Mouse (Mus musculus): ENCODE measurements around the gene Nme9. TPM values are rescaled to one million over a fixed set of nuclear protein-coding genes. Genes with fewer than 3 reads are reported as not detected.

Nme9 gene
- polyA plus RNA-seq, 1 experiment from 2014 or later, result 0.55 TPM

DNA sequence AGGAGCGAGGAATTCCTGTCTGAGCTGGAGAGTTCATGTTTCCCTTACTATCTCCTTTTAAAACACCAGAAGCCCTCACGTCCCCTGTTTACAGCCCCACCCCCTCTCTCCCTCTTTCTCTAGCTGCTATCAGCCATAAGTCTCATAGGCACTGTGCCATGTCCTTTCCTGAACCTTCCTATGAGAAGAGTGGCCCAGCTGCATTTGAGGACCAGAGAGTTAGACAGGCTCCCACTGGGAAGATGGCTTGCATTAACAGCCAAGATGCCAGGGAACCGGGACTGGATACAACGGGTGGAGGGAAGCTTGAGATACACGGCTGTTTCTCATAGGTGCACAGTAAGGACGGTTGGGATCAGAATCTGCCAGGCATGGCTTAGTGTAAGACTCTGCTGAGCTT lies 13.6 kb downstream of the Nme9 start:
- H3K4me2 ChIP-seq (replicated peaks), result no peak overlapping the region
- WGBS, result 82% methylated on average over 6 of the region's 6 CpGs

DNA sequence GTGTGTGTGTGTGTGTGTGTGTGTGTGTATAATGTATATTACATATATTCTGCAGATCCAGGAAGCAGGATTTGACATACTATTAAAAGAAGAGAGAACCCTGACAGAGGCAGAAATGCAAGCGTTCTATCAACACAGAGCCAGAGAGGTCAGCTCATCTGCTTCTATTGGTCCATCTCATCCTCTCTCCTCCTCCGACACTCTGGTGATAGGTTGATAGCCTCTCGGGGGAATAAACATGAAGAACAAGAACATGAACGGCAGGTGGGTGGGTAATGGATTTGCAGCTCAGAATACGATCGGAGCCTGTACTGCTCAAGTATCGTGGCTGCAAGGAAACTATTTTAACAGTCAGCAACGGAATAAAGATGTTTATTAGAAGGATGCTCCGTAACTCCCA lies 17.3 kb downstream of the Nme9 start:
- Histone ChIP-seq H3K9me3 (no peaks in the 10 kb centered on the region), H3K4me1 (replicated peaks) (0 out of 2 replicates have a peak, but pooled peaks cover 5% of the 10 kb centered on the region), H3K4me2 (replicated peaks) (no peak overlapping the region), H3K9ac (replicated peaks) (no peak overlapping the region), H3K27me3 (no peaks in the 10 kb centered on the region), H3K4me3 (replicated peaks) (no peak overlapping the region), H3K27ac (no peak overlapping the region), H3K36me3 (no peaks in the 10 kb centered on the region)
- no peak for ATAC-seq
- 83% methylated on average over 9 of the region's 9 CpGs for WGBS

More for the DNA sequence above, 13.6 kb downstream of the Nme9 start:
- H3K4me1 ChIP-seq (replicated peaks), result 0 out of 2 replicates have a peak, but pooled peaks cover 3% of the 10 kb centered on the region
- no peaks in the 10 kb centered on the region for H3K27me3 ChIP-seq
- H3K4me3 ChIP-seq (replicated peaks), result no peak overlapping the region
- no peaks in the 10 kb centered on the region for H3K36me3 ChIP-seq
- no peak overlapping the region for H3K9ac ChIP-seq (replicated peaks)
- ATAC-seq, result no peak
- no peaks in the 10 kb centered on the region for H3K9me3 ChIP-seq
- no peak overlapping the region for H3K27ac ChIP-seq

- no peak for ATAC-seq
- whole genome bisulfite sequencing, result 68% methylated on average over 8 of the region's 8 CpGs
- Histone ChIP-seq H3K9me3 (no peaks in the 10 kb centered on the region), H3K27me3 (no peaks in the 10 kb centered on the region), H3K4me2 (replicated peaks) (no peak overlapping the region), H3K36me3 (0 out of 2 replicates have a peak, but pooled peaks cover 4% of the 10 kb centered on the region), H3K4me1 (replicated peaks) (0 out of 2 replicates have a peak, but pooled peaks cover 5% of the 10 kb centered on the region), H3K4me3 (replicated peaks) (no peak overlapping the region), H3K9ac (replicated peaks) (no peak overlapping the region), H3K27ac (no peak overlapping the region)
Observed at GRCm38 (mm10) chr9:99469681-99470273, 18.5 kb downstream of the Nme9 start.

DNA sequence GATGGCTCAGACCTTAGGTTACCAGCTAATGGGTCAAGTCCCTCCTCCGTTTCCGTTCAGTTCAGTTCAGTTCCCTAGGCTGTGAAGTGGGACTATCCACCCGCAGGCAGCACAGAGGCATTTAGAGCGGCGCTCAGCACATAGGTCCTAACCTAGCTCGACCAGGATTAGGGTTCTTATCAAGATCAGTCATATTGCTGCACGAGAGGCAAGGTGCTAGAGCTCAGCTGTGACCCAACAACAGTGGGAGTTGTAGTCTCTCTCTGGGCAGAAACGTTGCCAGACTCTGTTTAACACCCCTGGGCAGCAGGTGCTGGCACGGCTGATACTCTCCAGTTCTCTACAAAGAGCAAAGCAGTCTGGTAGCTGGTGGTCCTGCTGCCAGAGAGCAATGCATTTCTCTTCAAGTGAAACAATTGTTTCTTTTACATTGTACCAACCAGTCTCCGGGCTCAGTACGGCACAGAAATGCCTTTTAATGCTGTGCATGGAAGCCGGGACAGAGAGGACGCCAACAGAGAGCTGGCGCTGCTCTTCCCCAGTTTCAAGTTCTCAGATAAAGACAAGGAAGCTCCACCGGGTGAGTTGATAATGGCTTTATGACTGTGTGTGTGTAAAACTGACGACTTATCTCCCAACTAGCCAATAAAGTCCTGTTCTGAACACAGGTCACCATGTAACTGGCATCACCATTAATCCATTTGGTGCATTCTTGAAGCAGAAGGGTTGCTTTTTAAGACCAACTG lies 19.2 kb downstream of the Nme9 start:
- H3K4me3 ChIP-seq (replicated peaks), result no peak overlapping the region

DNA sequence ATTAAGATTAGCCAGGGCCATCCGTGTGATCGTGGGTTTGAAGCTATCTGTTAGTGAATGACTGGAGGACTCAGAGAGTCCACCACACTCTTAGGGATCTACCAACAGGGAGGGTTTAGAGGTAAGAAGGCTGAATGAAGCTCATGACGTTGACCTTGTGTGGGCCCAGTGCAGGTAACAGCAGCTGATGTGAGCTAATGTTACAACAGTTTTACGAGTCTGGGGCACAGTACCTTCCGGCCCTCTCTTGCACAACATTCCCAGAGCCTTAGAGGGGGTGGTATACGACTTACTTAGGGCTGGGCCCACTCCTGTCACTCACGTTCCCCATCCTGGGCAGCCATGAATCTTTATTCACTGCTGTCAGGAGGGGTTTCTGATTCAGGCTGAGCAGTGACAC lies 20.1 kb downstream of the Nme9 start:
- H3K9me3 ChIP-seq, result no peaks in the 10 kb centered on the region
- 87% methylated on average over 7 of the region's 7 CpGs for WGBS
- H3K4me3 ChIP-seq (replicated peaks), result no peak overlapping the region
- no peak overlapping the region for H3K9ac ChIP-seq (replicated peaks)
- H3K36me3 ChIP-seq, result peaks cover 18% of the 10 kb centered on the region
- H3K27me3 ChIP-seq, result no peaks in the 10 kb centered on the region
- 0 out of 2 replicates have a peak, but pooled peaks cover 5% of the 10 kb centered on the region for H3K4me1 ChIP-seq (replicated peaks)
- no peak overlapping the region for H3K4me2 ChIP-seq (replicated peaks)
- ATAC-seq, result no peak
- H3K27ac ChIP-seq, result no peak overlapping the region

More for the DNA sequence above, 19.2 kb downstream of the Nme9 start:
- WGBS, result 78% methylated on average over 16 of the region's 16 CpGs
- no peak overlapping the region for H3K4me2 ChIP-seq (replicated peaks)
- H3K27ac ChIP-seq, result no peak overlapping the region
- H3K4me1 ChIP-seq (replicated peaks), result 0 out of 2 replicates have a peak, but pooled peaks cover 5% of the 10 kb centered on the region
- peaks cover 11% of the 10 kb centered on the region for H3K36me3 ChIP-seq
- no peak overlapping the region for H3K9ac ChIP-seq (replicated peaks)
- H3K27me3 ChIP-seq, result no peaks in the 10 kb centered on the region
- no peaks in the 10 kb centered on the region for H3K9me3 ChIP-seq
- ATAC-seq, result no peak

DNA sequence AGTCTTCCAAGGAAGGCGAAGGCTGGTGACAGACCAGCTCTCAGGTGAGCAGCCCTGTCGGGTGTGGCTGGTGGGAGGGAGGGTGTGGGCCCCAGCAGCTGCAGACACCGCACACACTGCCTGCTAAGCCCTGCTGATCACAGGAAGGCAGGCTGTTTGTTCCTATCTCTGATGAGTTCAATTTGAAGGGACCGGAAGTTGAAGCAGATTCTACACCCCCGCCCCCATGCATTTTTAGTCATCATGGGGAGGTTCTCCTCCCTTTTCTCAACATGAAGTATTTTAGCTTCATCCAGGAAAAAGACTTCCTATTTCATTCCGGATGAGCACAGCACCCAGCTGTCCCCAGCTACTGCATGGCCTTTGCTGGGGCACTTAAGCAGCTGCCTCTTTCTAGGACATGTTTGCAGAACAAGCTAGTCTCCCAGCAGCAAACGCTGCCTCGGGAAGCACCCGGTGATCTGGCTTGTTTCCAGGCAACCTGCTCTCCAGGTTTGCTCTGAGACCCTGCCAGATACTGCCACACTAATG lies 28.0 kb downstream of the Nme9 start:
- no peaks in the 10 kb centered on the region for H3K27me3 ChIP-seq
- 79% methylated on average over 9 of the region's 9 CpGs for WGBS
- H3K27ac ChIP-seq, result no peak overlapping the region
- ATAC-seq, result no peak
- no peak overlapping the region for H3K9ac ChIP-seq (replicated peaks)
- H3K36me3 ChIP-seq, result peaks cover 57% of the 10 kb centered on the region
- no peak overlapping the region for H3K4me2 ChIP-seq (replicated peaks)
- H3K9me3 ChIP-seq, result no peaks in the 10 kb centered on the region
- H3K4me3 ChIP-seq (replicated peaks), result no peak overlapping the region
- H3K4me1 ChIP-seq (replicated peaks), result 0 out of 2 replicates have a peak, but pooled peaks cover 3% of the 10 kb centered on the region

DNA sequence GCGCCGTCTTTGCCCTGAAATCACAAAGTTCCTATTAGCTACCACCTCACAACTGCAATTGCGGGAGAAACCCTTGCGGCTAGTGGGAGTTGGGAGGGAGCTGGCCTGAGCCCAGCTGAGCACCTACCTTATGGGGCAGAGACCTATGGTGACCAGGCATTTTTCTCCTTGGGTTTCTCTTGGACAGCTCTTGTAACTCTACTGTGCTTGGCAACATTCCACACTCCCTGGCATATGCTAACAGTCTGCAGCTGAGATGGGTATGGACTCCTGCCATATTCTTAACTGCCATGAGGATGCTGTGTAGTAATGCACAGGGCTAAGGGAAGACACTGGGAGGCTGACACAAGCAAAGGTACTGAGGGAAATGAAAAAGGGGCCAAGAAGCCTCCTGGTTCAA lies 29.5 kb downstream of the Nme9 start:
- ATAC-seq, result no peak
- 95% methylated on average over 4 of the region's 4 CpGs for WGBS

DNA sequence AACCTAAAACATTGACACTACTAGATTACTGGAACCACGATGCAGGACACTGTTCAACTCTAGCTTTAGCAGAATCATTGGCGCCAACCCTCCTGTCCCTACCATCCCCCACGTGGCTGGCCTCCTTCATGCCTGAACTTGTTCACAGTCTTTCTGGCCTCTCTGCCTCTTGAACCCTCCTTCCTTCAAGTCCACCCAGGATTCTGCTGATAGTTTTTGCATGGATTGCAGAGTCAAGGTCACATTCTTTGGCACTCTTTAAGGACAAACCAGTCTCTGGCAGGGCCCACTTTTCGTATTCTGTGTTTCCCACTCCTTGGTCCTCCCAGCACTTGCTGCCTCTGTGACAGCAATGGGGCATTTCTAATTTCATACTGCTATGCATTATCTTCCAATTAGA lies 31.9 kb downstream of the Nme9 start:
- no peak for ATAC-seq
- Histone ChIP-seq H3K4me3 (replicated peaks) (no peak overlapping the region), H3K27ac (no peak overlapping the region), H3K4me1 (replicated peaks) (0 out of 2 replicates have a peak, but pooled peaks cover 3% of the 10 kb centered on the region), H3K4me2 (replicated peaks) (no peak overlapping the region), H3K27me3 (no peaks in the 10 kb centered on the region), H3K36me3 (peaks cover 63% of the 10 kb centered on the region), H3K9me3 (no peaks in the 10 kb centered on the region), H3K9ac (replicated peaks) (no peak overlapping the region)
- 93% methylated on average over 4 of the region's 4 CpGs for WGBS

More for the DNA sequence above, 29.5 kb downstream of the Nme9 start:
- Histone ChIP-seq H3K4me3 (replicated peaks) (no peak overlapping the region), H3K4me1 (replicated peaks) (0 out of 2 replicates have a peak, but pooled peaks cover 3% of the 10 kb centered on the region), H3K9me3 (no peaks in the 10 kb centered on the region), H3K4me2 (replicated peaks) (no peak overlapping the region), H3K27me3 (no peaks in the 10 kb centered on the region), H3K36me3 (peaks cover 48% of the 10 kb centered on the region), H3K9ac (replicated peaks) (no peak overlapping the region), H3K27ac (no peak overlapping the region)

GRCm38 (mm10) chr9:99484632-99485031 lies 33.4 kb downstream of the Nme9 start:
- H3K4me3 ChIP-seq (replicated peaks), result no peak overlapping the region
- no peaks in the 10 kb centered on the region for H3K27me3 ChIP-seq
- H3K4me2 ChIP-seq (replicated peaks), result no peak overlapping the region
- no peaks in the 10 kb centered on the region for H3K9me3 ChIP-seq
- ATAC-seq, result no peak
- H3K9ac ChIP-seq (replicated peaks), result no peak overlapping the region
- 0 out of 2 replicates have a peak, but pooled peaks cover 3% of the 10 kb centered on the region for H3K4me1 ChIP-seq (replicated peaks)
- H3K27ac ChIP-seq, result no peak overlapping the region
- peaks cover 71% of the 10 kb centered on the region for H3K36me3 ChIP-seq

DNA sequence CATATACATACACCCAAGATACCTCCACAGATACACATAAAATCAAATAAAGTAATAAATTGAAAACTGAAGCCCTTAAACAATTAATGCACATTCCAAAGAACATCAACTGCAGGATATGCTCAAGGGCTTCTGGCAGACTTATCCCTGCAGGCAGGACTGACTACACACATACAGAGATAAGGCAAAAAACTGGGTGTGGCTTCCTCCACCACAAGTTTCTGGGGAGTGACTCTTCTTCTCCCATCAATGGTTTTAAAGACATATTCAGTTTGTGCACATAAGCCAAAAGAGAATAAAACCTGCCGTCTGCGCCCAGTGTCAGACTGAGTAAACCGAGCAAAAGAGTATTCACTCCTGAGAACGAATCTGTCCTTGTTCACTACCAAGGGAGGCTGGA lies 33.9 kb downstream of the Nme9 start:
- H3K27me3 ChIP-seq, result no peaks in the 10 kb centered on the region
- no peak overlapping the region for H3K27ac ChIP-seq
- H3K4me2 ChIP-seq (replicated peaks), result no peak overlapping the region
- peaks cover 76% of the 10 kb centered on the region for H3K36me3 ChIP-seq
- no peaks in the 10 kb centered on the region for H3K9me3 ChIP-seq
- H3K4me1 ChIP-seq (replicated peaks), result 0 out of 2 replicates have a peak, but pooled peaks cover 3% of the 10 kb centered on the region
- WGBS, result 94% methylated on average over 4 of the region's 4 CpGs
- no peak overlapping the region for H3K4me3 ChIP-seq (replicated peaks)
- H3K9ac ChIP-seq (replicated peaks), result no peak overlapping the region
- no peak for ATAC-seq

GRCm38 (mm10) chr9:99487126-99487695 lies 35.9 kb downstream of the Nme9 start:
- Histone ChIP-seq H3K4me1 (replicated peaks) (0 out of 2 replicates have a peak, but pooled peaks cover 3% of the 10 kb centered on the region), H3K27ac (no peak overlapping the region), H3K9ac (replicated peaks) (no peak overlapping the region), H3K27me3 (no peaks in the 10 kb centered on the region), H3K36me3 (peaks cover 67% of the 10 kb centered on the region), H3K9me3 (no peaks in the 10 kb centered on the region), H3K4me2 (replicated peaks) (no peak overlapping the region), H3K4me3 (replicated peaks) (no peak overlapping the region)
- ATAC-seq, result no peak
- 84% methylated on average over 8 of the region's 8 CpGs for WGBS

- Histone ChIP-seq H3K36me3 (peaks cover 72% of the 10 kb centered on the region), H3K9ac (replicated peaks) (no peak overlapping the region), H3K27me3 (no peaks in the 10 kb centered on the region), H3K4me3 (replicated peaks) (no peak overlapping the region), H3K27ac (no peak overlapping the region), H3K4me2 (replicated peaks) (no peak overlapping the region), H3K9me3 (no peaks in the 10 kb centered on the region), H3K4me1 (replicated peaks) (no peaks in the 10 kb centered on the region)
- no peak for ATAC-seq
- 91% methylated on average over 3 of the region's 3 CpGs for WGBS
Observed at GRCm38 (mm10) chr9:99487841-99488240, 36.6 kb downstream of the Nme9 start.
